Mouse (Mus musculus): ENCODE data around the gene Msi2.

Gene Msi2

DNA sequence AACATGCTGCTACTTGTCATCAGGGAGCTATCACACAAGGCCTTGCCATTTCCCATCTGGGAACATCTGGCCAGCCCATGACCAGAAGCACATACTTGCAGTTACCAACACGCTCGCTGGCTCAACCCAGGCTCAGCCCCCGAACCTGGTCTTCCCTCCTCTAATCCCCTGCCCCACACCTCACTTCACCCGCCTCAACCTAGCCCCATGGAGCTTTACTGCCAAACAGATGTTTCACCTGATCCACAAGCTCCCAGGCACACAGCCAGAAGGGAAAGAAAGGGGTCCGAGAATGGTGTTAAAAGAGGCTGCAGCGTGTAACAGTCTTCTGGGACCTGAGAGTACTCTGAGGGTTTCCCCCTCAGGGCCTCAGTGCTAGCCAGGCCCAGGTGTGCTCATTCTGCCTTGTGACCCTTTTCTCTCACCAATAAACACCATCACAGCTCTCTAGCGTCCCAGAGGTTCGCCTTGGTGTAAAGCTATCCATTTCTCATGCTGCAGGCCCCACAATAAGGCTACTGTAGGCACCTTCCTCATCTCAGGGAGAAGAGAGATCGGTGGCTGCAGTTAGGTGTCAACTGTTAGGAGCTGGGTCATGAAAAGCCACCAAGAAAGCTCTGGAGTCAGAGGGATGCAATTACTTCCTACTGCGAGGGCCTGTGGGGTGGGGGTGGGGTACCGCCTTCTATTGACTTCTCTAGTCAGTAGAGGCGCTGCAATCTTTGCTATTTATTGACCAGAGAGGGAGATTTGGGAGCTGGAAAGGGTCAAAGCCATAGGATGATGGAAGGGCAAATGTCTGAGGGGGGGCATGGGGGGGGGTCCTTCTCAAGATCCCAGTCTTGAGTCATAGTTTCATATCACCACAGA is 276.2 kb downstream of the Msi2 start:
- DNase-seq (ENCODE audit: low spot score), result no peak

DNA sequence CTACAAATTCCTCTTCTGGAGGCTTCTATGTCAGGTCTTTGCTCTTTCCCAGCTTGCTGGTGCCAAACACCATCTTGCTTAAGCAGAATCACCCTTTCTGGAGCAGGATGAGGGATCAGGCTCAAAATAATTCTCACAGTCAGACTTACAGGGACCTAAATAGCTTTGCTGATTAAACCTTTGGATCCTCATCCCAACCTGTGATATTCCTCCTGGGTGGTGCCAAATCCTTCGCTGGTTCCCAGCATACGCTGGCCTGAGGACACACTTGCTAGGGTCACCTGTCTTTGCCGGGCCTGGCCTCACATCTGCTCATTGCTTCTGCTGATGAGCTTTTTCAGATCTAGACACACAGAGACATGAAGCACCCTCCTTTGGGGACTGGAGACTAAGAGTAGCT is 279.7 kb downstream of the Msi2 start:
- DNase-seq (ENCODE audit: low spot score), result no peak

- DNase-seq (ENCODE audit: low spot score), result no peak
These were observed 281.7 kb downstream of the Msi2 start for GRCm38 (mm10) chr11:88436596-88436995.

DNA sequence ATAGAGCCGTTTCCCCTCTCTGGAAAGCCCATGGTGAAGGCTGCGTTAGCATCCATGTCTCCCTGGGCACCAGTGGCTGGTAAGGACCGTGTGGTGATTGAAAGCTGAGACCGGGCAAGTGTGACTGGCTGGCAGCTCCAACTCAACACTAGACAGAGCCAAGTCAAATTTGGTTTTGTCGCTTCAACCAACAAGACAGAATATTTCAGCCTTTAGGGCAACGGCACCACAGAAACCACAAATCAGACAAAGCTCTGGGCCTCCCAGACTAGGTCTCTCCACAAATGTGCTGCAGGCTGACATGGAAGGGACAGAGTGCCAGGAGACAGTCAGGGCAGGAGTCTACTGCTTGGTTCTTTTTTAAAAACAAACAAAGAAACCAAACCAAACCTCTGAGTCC is 282.8 kb downstream of the Msi2 start:
- DNase-seq (ENCODE audit: low spot score), result no peak

DNA sequence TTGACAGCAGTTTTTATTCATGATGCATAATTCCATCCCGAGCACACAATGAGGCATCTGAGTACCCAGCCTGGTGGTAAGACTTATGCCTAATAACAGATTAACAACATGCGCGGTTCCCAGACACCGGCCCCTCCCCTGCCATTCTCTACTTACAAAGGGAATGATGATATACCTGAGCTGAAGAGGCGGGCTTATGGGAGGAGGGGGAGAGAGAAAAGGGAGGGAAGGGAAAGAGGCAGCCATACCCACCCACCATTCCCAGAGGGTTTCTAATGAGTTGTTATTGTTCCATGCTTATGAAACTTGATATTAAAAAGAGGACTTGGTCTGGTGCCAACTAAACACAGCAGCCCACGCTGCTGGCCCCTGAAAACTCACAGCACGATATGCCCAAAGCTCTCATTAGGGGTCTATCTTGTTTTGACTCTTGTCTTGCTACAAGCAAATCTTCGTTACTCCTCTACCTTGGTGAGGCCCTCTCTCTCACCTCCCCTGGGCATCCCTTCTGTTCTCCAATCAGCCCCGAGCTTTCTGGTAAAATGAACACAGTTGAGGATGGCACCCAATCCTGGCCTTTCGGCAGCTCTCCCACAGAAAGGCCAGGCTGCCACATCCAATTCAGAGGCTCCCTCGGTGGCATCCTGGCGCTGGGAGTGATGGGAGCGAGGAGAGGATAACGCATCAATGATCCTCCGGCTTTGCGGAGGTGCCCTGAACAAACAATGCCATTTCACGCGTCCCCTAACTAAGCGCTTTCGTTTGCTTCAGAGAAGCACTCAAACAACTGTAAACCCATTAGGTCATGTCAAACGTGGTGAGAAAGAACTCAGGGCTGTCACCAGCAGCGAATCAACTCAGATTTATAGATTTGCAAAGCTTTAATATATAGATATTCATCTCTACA is 286.7 kb downstream of the Msi2 start:
- DNase-seq (ENCODE audit: low spot score), result no peak

DNA sequence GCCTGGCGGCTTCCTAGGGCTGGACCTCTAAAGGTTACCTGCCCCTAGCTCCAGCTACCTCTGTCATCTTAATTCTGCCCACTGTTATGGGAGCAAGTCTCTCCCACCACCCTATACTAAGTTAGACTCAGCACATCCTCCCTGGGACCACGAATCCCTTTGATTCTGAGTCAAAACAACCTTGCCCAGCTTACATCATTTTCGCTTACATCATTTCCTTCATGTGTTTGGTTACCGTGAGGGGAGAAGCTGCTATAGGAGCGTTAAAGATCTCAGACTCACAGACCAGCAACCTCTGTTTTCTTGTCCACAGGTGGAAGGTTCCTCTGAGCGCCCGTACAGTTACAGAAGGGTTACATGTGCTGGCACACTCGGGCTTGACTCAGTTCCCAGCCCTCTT is 288.0 kb downstream of the Msi2 start:
- DNase-seq (ENCODE audit: low spot score), result no peak

GRCm38 (mm10) chr11:88429680-88430079 is 288.6 kb downstream of the Msi2 start:
- DNase-seq (ENCODE audit: low spot score), result no peak

DNA sequence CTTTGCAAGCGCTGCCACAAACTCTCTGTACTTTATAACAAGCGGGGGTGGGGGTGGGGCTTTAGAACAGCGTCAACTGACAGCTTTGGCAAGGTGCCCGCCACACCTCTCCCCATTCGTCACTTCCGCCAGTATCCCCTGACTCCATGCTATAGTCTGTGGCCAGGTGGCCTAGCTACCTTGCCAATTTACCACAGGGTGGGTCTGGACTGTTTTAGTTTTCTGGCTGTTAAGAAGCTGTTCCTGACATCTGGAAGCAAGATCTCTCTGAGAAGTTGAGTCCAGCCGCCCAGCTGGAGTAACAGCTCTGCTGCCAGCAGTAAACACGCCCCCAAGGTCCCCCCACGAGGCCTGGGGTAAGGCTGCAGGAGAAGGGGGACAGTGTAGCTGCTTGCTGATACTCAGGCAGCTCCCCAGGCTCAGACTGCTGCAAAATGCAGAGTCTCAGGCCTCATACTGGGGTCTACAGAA is 292.6 kb downstream of the Msi2 start:
- DNase-seq (ENCODE audit: low spot score), result peak; percentile 36

DNA sequence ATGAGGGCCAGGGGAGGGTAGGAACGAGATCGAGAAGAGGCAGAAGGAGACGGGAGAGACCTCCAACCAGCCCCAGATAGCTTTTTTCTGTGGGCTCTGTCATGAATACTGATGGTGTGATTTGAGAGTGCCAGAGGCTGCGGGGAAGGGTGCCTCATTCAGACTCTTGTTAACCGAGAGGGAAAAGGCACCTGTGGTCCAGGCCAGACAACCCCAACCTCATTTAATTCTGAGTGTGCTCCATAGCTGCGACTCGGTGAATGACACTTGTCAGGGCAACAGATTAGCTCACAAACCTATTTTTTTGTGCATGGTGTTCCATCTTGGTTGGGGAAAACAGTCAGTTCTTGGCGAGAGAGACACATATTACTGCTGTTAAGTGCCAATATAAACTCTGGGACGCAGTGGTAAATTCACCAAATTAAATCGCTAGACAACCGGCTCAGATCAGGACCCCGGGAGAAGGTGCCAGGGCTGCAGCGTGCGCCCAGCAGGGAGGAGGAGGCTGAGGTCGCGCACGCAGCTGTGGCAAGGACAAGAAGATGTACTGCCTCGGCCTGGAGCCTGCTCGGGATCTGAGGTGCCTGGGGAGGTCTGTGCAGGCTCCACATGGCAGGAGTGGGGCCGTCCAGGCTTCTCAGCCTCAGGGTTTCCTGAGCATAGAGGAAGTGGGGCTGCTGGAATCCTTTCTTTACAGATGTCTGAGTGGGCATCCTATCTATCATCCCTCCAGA is 294.1 kb downstream of the Msi2 start:
- no peak for DNase-seq (ENCODE audit: low spot score)

DNA sequence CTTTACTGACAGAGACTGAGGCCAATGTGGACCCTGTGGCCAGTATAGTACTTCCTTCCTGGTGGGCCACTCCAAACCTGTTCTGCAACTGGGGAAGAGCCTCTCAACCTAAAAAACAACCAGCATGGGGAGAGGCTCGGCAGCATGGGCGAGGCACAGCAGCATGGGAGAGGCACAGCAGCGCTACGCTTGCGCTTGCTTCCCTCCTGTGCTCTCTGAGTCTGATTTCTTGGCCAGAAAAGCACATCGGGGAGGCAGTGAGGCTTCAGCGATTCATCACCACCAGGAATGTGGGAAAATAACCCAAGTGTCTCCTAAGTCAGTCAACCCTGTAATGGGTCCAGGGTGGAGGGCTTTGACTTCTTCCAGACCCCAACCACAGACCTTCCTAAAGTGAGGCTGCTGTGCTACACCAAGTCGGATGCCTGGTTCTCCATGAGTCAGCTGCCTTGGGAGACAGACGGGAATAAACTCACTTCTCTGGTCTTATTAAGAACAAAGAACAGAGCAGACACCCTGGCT is 297.2 kb downstream of the Msi2 start:
- DNase-seq (ENCODE audit: low spot score), result no peak

DNA sequence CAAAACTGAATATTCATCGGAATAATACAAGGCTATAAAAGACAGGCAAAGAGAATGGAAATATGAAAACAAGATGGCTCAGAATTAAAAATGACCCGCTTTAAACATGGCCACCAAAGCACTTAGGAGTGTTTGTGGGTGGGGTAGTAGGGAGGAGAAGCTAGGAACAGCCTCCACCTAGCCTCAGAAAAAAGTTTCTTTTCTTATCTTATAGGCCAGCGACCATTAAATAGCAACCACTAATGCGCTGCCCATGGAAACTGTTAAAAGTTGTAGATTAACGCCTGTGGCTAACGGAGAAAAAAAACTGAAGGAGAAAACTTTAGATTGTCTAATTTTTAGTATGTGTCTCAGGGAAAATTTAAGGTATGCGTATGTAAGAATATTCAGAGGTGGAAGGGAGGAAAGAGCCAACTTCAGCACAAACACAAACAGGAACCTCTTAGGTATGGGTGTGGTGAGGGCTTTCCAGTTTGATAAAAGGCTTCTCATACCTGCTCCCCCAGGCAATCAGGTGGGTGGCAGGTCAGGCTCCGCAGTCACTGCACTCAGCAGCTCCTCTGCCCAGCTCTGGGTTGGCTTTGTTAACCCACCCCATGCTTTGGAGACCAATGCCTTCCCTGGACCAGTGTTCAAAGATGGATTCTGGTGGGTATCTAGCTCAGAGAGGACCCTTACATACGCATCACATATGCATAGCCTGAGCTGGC is 298.5 kb downstream of the Msi2 start:
- DNase-seq (ENCODE audit: low spot score), result no peak

GRCm38 (mm10) chr11:88419064-88419463 is 299.2 kb downstream of the Msi2 start:
- no peak for DNase-seq (ENCODE audit: low spot score)

DNA sequence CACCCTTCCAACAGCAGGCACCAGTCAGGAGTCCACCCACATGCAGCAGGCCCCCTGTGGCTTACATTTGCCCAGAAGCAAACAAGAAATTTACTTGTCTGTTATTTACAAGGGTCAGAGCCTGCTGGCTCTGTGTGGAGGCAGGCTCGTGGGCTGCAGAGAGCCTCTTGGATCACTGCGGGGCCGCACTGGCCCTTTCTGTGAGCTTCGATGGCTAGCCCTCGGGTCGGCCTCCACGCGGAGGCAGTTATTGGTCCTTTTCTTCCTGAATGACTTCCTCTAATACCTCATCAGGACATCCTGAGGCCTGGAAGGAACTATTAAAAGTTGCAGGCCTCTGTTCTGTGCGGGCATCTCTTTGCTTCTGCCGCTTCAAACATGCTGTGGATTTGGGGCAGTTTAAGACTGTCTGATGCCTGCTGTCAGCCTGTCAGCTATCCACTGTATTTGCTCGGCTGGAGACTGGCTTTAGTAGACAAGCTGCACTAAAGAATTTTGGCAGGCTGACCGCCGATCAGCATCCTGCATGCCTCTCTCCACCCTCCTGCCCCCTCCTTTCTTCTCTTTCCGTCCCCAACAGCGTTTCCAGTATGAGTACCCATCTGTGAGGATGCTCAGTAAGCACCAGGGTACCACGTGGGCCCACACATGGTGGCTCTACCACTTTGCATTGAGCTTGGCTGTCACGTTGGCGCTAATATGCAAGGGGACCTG is 304.0 kb downstream of the Msi2 start:
- no peak for DNase-seq (ENCODE audit: low spot score)

DNA sequence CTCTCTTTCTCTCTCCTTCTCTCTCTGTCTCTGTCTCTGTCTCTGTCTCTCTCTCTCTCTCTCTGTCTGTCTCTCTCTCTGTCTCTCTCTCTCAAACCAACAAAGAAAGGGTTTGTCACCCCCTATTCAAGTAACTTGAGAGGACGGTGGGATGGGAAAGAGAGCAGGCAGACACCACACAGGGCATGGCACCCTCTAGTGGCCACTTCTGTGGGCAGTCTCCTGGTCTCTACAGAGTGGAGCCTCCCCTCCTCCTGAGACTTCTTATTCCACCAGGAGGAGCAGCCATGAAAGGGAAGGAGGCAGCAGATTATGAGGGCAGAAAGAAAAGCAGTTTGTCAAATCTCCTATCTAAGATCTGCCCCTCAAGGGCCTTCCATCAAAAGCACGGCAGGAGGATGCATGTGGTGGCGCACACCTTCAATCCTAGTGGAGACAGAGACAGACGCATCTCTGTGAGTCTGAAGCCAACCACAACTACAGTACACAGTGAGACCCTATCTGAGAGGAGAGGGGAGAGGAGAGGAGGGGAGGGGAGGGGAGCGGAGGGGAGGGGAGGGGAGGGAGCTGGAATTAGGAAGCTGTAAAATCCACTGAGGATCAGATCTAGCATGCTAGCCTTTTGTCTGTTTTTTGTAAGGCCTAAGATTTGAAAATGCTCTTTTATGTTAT is 305.8 kb downstream of the Msi2 start:
- peak; percentile 66 for DNase-seq (ENCODE audit: low spot score)

DNA sequence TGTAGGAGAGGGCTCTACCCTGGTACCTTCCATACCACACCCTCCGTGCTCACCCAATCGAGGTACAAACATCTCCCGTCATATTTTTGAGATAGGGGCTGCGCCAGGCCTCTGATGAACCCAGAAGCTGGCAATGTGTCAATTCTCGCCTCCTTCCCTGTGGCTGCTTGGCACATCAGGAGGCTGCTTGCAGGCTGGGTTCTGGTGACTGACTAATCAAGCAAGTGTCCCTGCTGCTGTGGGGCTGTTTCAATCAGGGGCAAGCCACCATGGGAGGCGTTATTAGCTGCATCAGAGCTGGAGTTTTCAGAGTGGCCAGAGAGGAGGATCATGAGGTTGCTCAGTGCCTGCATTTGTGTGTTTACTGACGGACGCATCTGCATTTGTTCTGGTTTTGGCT is 310.0 kb downstream of the Msi2 start:
- DNase-seq (ENCODE audit: low spot score), result no peak

DNA sequence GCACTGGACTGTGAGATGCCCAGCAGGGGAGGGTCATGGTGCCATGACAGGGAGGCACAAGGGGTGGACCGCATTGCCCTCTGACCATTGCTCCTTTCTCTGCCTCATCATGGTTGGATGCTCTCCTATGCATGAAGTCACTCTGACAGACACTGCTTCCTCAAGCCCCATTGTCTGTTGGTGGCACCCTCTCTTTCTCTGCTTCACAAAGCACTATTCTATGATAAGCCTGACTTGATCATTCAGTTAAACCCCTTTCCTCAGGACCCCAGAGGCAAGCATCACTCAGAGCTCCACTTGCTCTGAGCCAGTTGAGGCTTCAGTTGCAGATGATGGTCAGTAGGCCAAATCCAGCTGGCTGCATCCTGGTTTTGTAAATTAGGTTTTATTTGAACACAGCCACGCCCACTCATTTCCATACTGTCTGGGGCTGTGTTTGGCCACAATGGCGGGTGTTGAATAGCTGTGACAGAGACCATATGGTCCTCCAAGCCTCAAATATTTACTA is 311.9 kb downstream of the Msi2 start:
- DNase-seq (ENCODE audit: low spot score), result no peak

GRCm38 (mm10) chr11:88404816-88405613 is 313.3 kb downstream of the Msi2 start:
- DNase-seq (ENCODE audit: low spot score), result peak; percentile 12

- no peak for DNase-seq (ENCODE audit: low spot score)
These were observed 314.1 kb downstream of the Msi2 start for GRCm38 (mm10) chr11:88404247-88404677.

- DNase-seq (ENCODE audit: low spot score), result no peak
These were observed 316.0 kb downstream of the Msi2 start for GRCm38 (mm10) chr11:88402290-88402689.

Data from urinary bladder, postnatal 14 days (tissue).